Mouse (Mus musculus) lung, embryonic 14.5 days (tissue): ENCODE data around the gene Cd209g. TPM values are rescaled to one million over a fixed set of nuclear protein-coding genes. Genes with fewer than 3 reads are reported as not detected.

Experiments
- ATAC-seq: fragments of 200-750 bp; cut with Nextera tagmentation; 2 replicates; pipeline ENCODE4 v1.8.0; 2017; ENCODE audit warnings: mild to moderate bottlenecking, moderate TSS enrichment, moderate library complexity; ENCODE audit not compliant: insufficient read depth
- DNase-seq: peaks from one replicate; pipeline ENCODE4 v3.0.0-alpha.2; 2015
- H3K27ac ChIP-seq: fragments of 300-500 bp; sonication (generic); 2 replicates; pipeline ENCODE4 v1.5.1; 2014; ENCODE audit warnings: low read depth, mild to moderate bottlenecking, moderate library complexity
- H3K27me3 ChIP-seq: fragments of 300-500 bp; sonication (generic); 2 replicates; pipeline ENCODE4 v1.6.1; 2014; ENCODE audit warnings: low read length, control low read depth; ENCODE audit not compliant: insufficient read depth
- H3K36me3 ChIP-seq: fragments of 300-500 bp; sonication (generic); 2 replicates; pipeline ENCODE4 v1.6.1; 2014; ENCODE audit warnings: control low read depth; ENCODE audit not compliant: insufficient read depth
- H3K4me1 ChIP-seq: fragments of 300-500 bp; sonication (generic); 2 replicates; pipeline ENCODE4 v1.6.1; 2014; ENCODE audit warnings: antibody characterized with exemption, control low read depth; ENCODE audit not compliant: insufficient read depth
- H3K4me2 ChIP-seq: fragments of 300-500 bp; sonication (generic); 2 replicates; pipeline ENCODE4 v1.6.1; 2014; ENCODE audit warnings: mild to moderate bottlenecking
- H3K4me3 ChIP-seq: fragments of 300-500 bp; sonication (generic); 2 replicates; pipeline ENCODE4 v1.5.1; 2014; ENCODE audit warnings: low read depth, low read length
- H3K9ac ChIP-seq: fragments of 300-500 bp; sonication (generic); 2 replicates; pipeline ENCODE4 v1.6.1; 2014
- H3K9me3 ChIP-seq: fragments of 300-500 bp; sonication (generic); 2 replicates; pipeline ENCODE4 v1.6.1; 2016; ENCODE audit warnings: low read depth, low read length, control low read depth
- CTCF ChIP-seq: IDR thresholded peaks from 2 replicates; pipeline ENCODE4 v1.5.1; 2016; ENCODE audit warnings: antibody characterized with exemption, low read depth
- WGBS: fragments of 180-500 bp; shearing (Covaris S2); extraction: QIAGEN DNeasy Blood & Tissue Kit; methylation state at CpG from one replicate; pipeline ENCODE4 v1.1.7; 2014; 5-methylcytosine and 5-hydroxymethylcytosine counted together
- polyA plus RNA-seq: library from polyadenylated mRNA; unstranded; fragments of >200 nt; fragmentation: Nextera tagmentation; extraction: Ambion mirVana; gene quantifications from 2 replicates; pipeline ENCODE4 v1.2.1, GENCODE M21; 2014

Cd209g gene
- polyA plus RNA-seq, 1 experiment from 2014 or later: not detected

GRCm38 (mm10) chr8:4174018-4174417, 40.1 kb downstream of the Cd209g start:
- Histone ChIP-seq H3K4me2 (no peak overlapping the region), H3K36me3 (no peaks in the 10 kb centered on the region), H3K9ac (no peak overlapping the region), H3K27ac (no peak overlapping the region), H3K27me3 (no peaks in the 10 kb centered on the region), H3K9me3 (no peaks in the 10 kb centered on the region), H3K4me1 (no peaks in the 10 kb centered on the region), H3K4me3 (no peak overlapping the region)
- whole genome bisulfite sequencing: 79% methylated on average over 2 of the region's 2 CpGs
- ATAC-seq (no peak), DNase-seq (no peak)
- no peak for TF ChIP-seq CTCF

- no peak overlapping the region for H3K4me3 ChIP-seq
- peaks cover 22% of the 10 kb centered on the region for H3K36me3 ChIP-seq
- TF ChIP-seq CTCF: no peak
- no peaks in the 10 kb centered on the region for H3K27me3 ChIP-seq
- H3K9me3 ChIP-seq: no peaks in the 10 kb centered on the region
- H3K4me2 ChIP-seq: no peak overlapping the region
- H3K9ac ChIP-seq: no peak overlapping the region
- no peaks in the 10 kb centered on the region for H3K4me1 ChIP-seq
- H3K27ac ChIP-seq: no peak overlapping the region
- 87% methylated on average over 8 of the region's 8 CpGs for WGBS
- no peak for DNase-seq
- ATAC-seq: no peak
Measured at GRCm38 (mm10) chr8:4183409-4183808, 49.5 kb downstream of the Cd209g start.

- Histone ChIP-seq H3K9ac (no peak overlapping the region), H3K4me2 (no peak overlapping the region), H3K27me3 (no peaks in the 10 kb centered on the region), H3K4me3 (no peak overlapping the region), H3K9me3 (no peaks in the 10 kb centered on the region), H3K27ac (no peak overlapping the region), H3K36me3 (peaks cover 26% of the 10 kb centered on the region), H3K4me1 (no peaks in the 10 kb centered on the region)
- DNase-seq (no peak), ATAC-seq (no peak)
- no peak for TF ChIP-seq CTCF
- WGBS: 77% methylated on average over 2 of the region's 2 CpGs
Measured at GRCm38 (mm10) chr8:4186151-4186550, 52.3 kb downstream of the Cd209g start.

Other genes starting within 250 kb of the Cd209g start
- gene Cd209b, start 207.3 kb upstream of the Cd209g start, polyA plus RNA-seq: not detected in 2 replicates
- 0.42 and 0.53 TPM in 2 replicates for gene Cd209c, start 179.4 kb upstream of the Cd209g start, polyA plus RNA-seq
- not detected in 2 replicates for gene Cd209f, start 28.3 kb upstream of the Cd209g start, polyA plus RNA-seq
- gene Evi5l, start 32.5 kb downstream of the Cd209g start, polyA plus RNA-seq: 21.7 and 26.8 TPM in 2 replicates
- gene Prr36, start 83.4 kb downstream of the Cd209g start, polyA plus RNA-seq: 9.7 TPM in 2 replicates
- gene Lrrc8e, start 92.7 kb downstream of the Cd209g start, polyA plus RNA-seq: 1.9 and 2.3 TPM in 2 replicates
- 16.2 and 20.9 TPM in 2 replicates for gene Map2k7, start 104.6 kb downstream of the Cd209g start, polyA plus RNA-seq
- gene Gm49320, start 104.8 kb downstream of the Cd209g start, polyA plus RNA-seq: 1.2 and 1.5 TPM in 2 replicates
- gene Tgfbr3l, start 114.1 kb downstream of the Cd209g start, polyA plus RNA-seq: 2.0 and 3.2 TPM in 2 replicates
- 60.6 and 63.5 TPM in 2 replicates for gene Snapc2, start 119.0 kb downstream of the Cd209g start, polyA plus RNA-seq
- gene Ctxn1, start 125.2 kb downstream of the Cd209g start, polyA plus RNA-seq: 65.7 and 80.7 TPM in 2 replicates
- 74.9 and 77.0 TPM in 2 replicates for gene Timm44, start 141.8 kb downstream of the Cd209g start, polyA plus RNA-seq
- 16.2 and 16.4 TPM in 2 replicates for gene Ccl25, start 191.1 kb downstream of the Cd209g start, polyA plus RNA-seq
- 307 and 319 TPM in 2 replicates for gene Elavl1, start 191.3 kb downstream of the Cd209g start, polyA plus RNA-seq